Mouse (Mus musculus): ENCODE measurements around the gene Dennd4c.

The Dennd4c gene

GRCm38 (mm10) chr4:86748336-86749291 is at the start of gene Dennd4c:
Gene Dennd4c, plus strand, starts transcription at chr4:86748555.
- DNase-seq (ENCODE audit: low read depth in 1 of 2, low spot score in 2 of 2), result peak; percentile 76 to 78

GRCm38 (mm10) chr4:86699161-86699865 is 49.0 kb upstream of the Dennd4c start:
- no peak for DNase-seq (ENCODE audit: low read depth in 1 of 2, low spot score in 2 of 2)

- no peak for DNase-seq (ENCODE audit: low read depth in 1 of 2, low spot score in 2 of 2)
Measured at GRCm38 (mm10) chr4:86708801-86709200, 39.6 kb upstream of the Dennd4c start.

GRCm38 (mm10) chr4:86710034-86710650 is 38.2 kb upstream of the Dennd4c start:
- DNase-seq (ENCODE audit: low read depth in 1 of 2, low spot score in 2 of 2), result no peak

GRCm38 (mm10) chr4:86710666-86711215 is 37.6 kb upstream of the Dennd4c start:
- no peak for DNase-seq (ENCODE audit: low read depth in 1 of 2, low spot score in 2 of 2)

GRCm38 (mm10) chr4:86712751-86713195 is 35.6 kb upstream of the Dennd4c start:
- peak; percentile 34 to 53 for DNase-seq (ENCODE audit: low read depth in 1 of 2, low spot score in 2 of 2)

GRCm38 (mm10) chr4:86713518-86713917 is 34.8 kb upstream of the Dennd4c start:
- DNase-seq (ENCODE audit: low read depth in 1 of 2, low spot score in 2 of 2), result no peak

GRCm38 (mm10) chr4:86715341-86715740 is 33.0 kb upstream of the Dennd4c start:
- DNase-seq (ENCODE audit: low read depth in 1 of 2, low spot score in 2 of 2), result no peak

GRCm38 (mm10) chr4:86717176-86717575 is 31.2 kb upstream of the Dennd4c start:
- DNase-seq (ENCODE audit: low read depth in 1 of 2, low spot score in 2 of 2), result no peak

GRCm38 (mm10) chr4:86718878-86719577 is 29.3 kb upstream of the Dennd4c start:
- DNase-seq (ENCODE audit: low read depth in 1 of 2, low spot score in 2 of 2), result no peak

- no peak for DNase-seq (ENCODE audit: low read depth in 1 of 2, low spot score in 2 of 2)
Measured at GRCm38 (mm10) chr4:86721856-86722358, 26.4 kb upstream of the Dennd4c start.

- DNase-seq (ENCODE audit: low read depth in 1 of 2, low spot score in 2 of 2), result no peak
Measured at GRCm38 (mm10) chr4:86725175-86725574, 23.2 kb upstream of the Dennd4c start.

- DNase-seq (ENCODE audit: low read depth in 1 of 2, low spot score in 2 of 2), result no peak
Measured at GRCm38 (mm10) chr4:86726141-86726540, 22.2 kb upstream of the Dennd4c start.

GRCm38 (mm10) chr4:86729829-86730228 is 18.5 kb upstream of the Dennd4c start:
- no peak for DNase-seq (ENCODE audit: low read depth in 1 of 2, low spot score in 2 of 2)

- no peak for DNase-seq (ENCODE audit: low read depth in 1 of 2, low spot score in 2 of 2)
Measured at GRCm38 (mm10) chr4:86734088-86734841, 14.1 kb upstream of the Dennd4c start.

- DNase-seq (ENCODE audit: low read depth in 1 of 2, low spot score in 2 of 2), result no peak
Measured at GRCm38 (mm10) chr4:86739308-86739993, 8.9 kb upstream of the Dennd4c start.

GRCm38 (mm10) chr4:86749361-86749841 is 1.0 kb downstream of the Dennd4c start:
- no peak for DNase-seq (ENCODE audit: low read depth in 1 of 2, low spot score in 2 of 2)

- DNase-seq (ENCODE audit: low read depth in 1 of 2, low spot score in 2 of 2), result no peak
Measured at GRCm38 (mm10) chr4:86750346-86750945, 2.1 kb downstream of the Dennd4c start.

- DNase-seq (ENCODE audit: low read depth in 1 of 2, low spot score in 2 of 2), result no peak
Measured at GRCm38 (mm10) chr4:86764307-86764706, 16.0 kb downstream of the Dennd4c start.
